Mouse (Mus musculus): ENCODE results near the gene Fnip1. TPM values are rescaled to one million over a fixed set of nuclear protein-coding genes. Genes with fewer than 3 reads are reported as not detected.
A peak's percentile ranks its signal among the peaks of the same experiment; 100 is the strongest.
"Not testable (repeated sequence)": the region's sequence is repeated elsewhere in the genome, so short reads cannot be mapped to it uniquely, and the experiment has no call there.

The Fnip1 gene
- 56.9 and 59.4 TPM in 2 replicates for polyA plus RNA-seq (2012; ENCODE audit: insufficient read depth, insufficient read length, missing spikeins)

DNA sequence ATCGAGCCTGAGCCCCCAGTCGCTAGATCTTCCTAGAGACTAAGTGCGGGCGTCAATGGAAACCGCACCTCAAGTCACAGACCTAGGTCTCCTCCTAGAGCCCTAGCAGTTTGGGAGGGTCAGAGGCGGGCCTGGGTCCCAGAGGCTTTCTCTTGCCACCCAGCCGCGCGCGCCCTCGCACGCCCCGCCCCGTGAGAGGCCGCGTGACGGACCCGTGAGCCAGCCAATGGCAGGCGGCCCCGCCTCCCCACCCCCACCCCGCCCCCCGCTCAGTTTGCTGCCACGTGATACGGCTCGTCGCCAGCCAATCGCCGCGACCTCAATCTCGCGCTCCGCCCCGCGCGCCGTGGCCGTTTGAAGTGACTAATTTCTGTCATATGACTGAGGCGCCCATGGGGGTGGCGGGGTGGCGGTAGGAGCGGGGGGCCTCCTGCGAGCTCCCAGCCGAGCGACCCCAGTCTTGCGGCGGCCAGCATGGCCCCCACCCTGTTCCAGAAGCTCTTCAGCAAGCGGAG, at the start of gene Fnip1:
Gene Fnip1 (plus strand): TSS at position 377 of the 515 bp plus-strand sequence.
- H3K4me3 ChIP-seq (ENCODE audit: insufficient read depth, low read length), result peak within 1 kb of the TSS; percentile 92
- H3K4me1 ChIP-seq (ENCODE audit: control insufficient read depth, insufficient read depth, low read length), result peaks cover 33% of the 10 kb centered on the region
- peak within 1 kb of the TSS; percentile 88 for H3K27ac ChIP-seq (ENCODE audit: insufficient read depth, low read depth, low read length)
- TF ChIP-seq CTCF (IDR thresholded peaks at IDR 0.05; ENCODE audit: low read depth, low read length) (no peak), POLR2A (IDR thresholded peaks at IDR 0.05; ENCODE audit: borderline replicate concordance, low read depth, low read length) (no peak)

GRCm38 (mm10) chr11:54390386-54390785, 47.6 kb upstream of the Fnip1 start:
- no peak overlapping the region for H3K4me3 ChIP-seq (ENCODE audit: insufficient read depth, low read length)
- H3K27ac ChIP-seq (ENCODE audit: insufficient read depth, low read depth, low read length), result no peak overlapping the region
- H3K4me1 ChIP-seq (ENCODE audit: control insufficient read depth, insufficient read depth, low read length), result no peaks in the 10 kb centered on the region
- no peak for TF ChIP-seq CTCF (IDR thresholded peaks at IDR 0.05; ENCODE audit: low read depth, low read length)
- no peak for TF ChIP-seq POLR2A (IDR thresholded peaks at IDR 0.05; ENCODE audit: borderline replicate concordance, low read depth, low read length)

DNA sequence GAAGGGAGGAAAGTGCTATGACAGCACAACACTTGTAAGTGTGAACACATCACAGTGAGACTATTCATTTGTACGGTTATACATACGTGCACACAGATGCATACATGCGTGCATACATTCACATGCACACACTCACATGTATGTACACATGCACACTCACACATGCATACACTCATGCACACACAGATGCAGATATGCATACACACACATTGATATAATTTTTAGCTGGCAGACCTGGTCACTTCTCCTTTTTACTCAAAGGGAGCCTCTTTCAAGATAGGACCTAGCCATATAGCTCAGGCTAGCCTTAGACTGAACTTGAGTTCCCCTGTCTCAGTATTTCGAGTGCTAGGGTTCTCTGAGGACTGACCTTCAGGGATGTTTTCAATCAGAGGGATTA, 46.7 kb upstream of the Fnip1 start:
- no peaks in the 10 kb centered on the region for H3K4me1 ChIP-seq (ENCODE audit: control insufficient read depth, insufficient read depth, low read length)
- no peak overlapping the region for H3K4me3 ChIP-seq (ENCODE audit: insufficient read depth, low read length)
- TF ChIP-seq POLR2A (IDR thresholded peaks at IDR 0.05; ENCODE audit: borderline replicate concordance, low read depth, low read length) (no peak), CTCF (IDR thresholded peaks at IDR 0.05; ENCODE audit: low read depth, low read length) (no peak)
- no peak overlapping the region for H3K27ac ChIP-seq (ENCODE audit: insufficient read depth, low read depth, low read length)

DNA sequence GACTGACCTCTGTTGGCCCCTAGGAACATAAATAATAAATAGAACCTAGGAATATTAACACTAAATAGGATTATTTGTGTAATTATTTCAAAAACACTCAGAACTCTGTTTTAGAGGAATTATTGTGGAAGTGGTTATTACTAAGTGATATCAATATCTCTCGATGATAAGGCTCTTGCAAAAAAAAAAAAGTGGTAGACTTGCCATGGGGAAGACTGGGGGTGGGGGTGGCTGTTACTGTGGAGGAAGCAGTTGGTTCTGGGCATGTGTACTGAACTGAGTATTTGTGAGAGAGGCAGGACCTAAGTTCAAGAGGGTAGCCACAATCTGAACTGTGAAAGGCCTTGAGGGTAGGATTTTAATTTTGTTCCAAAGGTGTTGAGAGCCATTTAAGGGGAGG, 41.3 kb upstream of the Fnip1 start:
- Histone ChIP-seq H3K4me1 (ENCODE audit: control insufficient read depth, insufficient read depth, low read length) (no peaks in the 10 kb centered on the region), H3K4me3 (ENCODE audit: insufficient read depth, low read length) (no peak overlapping the region), H3K27ac (ENCODE audit: insufficient read depth, low read depth, low read length) (no peak overlapping the region)
- no peak for TF ChIP-seq CTCF (IDR thresholded peaks at IDR 0.05; ENCODE audit: low read depth, low read length)
- TF ChIP-seq POLR2A (IDR thresholded peaks at IDR 0.05; ENCODE audit: borderline replicate concordance, low read depth, low read length), result no peak

DNA sequence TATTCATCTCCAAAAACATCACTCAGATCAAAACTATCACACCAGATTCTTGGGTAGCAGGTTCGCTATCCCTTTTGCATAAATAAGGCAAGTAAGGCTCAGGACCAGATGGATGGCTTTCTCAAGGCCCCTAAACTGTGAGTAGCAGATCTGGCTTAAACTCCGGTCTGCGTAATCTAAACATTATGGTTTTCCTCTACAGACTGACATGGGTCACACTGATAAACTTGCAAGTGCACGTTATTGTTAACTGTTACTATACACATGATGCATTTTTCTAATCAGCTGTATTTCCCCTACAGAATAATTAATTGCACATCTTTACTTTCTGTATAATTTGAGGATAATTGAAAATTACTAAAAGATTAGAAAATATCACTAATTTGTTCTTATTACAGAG, 39.9 kb upstream of the Fnip1 start:
- Histone ChIP-seq H3K27ac (ENCODE audit: insufficient read depth, low read depth, low read length) (no peak overlapping the region), H3K4me1 (ENCODE audit: control insufficient read depth, insufficient read depth, low read length) (no peaks in the 10 kb centered on the region)
- no peak for TF ChIP-seq POLR2A (IDR thresholded peaks at IDR 0.05; ENCODE audit: borderline replicate concordance, low read depth, low read length)
- no peak for TF ChIP-seq CTCF (IDR thresholded peaks at IDR 0.05; ENCODE audit: low read depth, low read length)

DNA sequence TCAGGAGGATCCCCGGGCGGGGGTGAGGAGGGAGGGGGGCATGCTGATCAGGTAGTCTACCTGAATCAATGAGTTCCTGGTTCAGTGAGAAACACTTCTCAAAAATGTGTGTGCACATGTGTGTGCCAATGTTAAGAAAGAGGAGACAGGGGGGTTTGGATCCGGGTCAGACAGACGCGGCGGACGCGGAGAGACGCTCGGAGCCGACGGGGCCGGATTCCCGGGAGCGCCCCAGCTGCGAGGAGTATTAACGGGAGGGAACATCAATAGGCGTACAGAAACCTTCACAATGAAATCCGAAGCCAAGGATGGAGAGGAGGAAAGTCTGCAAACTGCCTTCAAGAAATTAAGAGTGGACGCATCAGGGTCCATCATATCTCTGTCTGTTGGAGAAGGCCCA, 37.2 kb upstream of the Fnip1 start:
- not testable (repeated sequence) for H3K27ac ChIP-seq (ENCODE audit: insufficient read depth, low read depth, low read length); H3K4me1 ChIP-seq (ENCODE audit: control insufficient read depth, insufficient read depth, low read length); H3K4me3 ChIP-seq (ENCODE audit: insufficient read depth, low read length)

More for the DNA sequence above, 39.9 kb upstream of the Fnip1 start:
- no peak overlapping the region for H3K4me3 ChIP-seq (ENCODE audit: insufficient read depth, low read length)

DNA sequence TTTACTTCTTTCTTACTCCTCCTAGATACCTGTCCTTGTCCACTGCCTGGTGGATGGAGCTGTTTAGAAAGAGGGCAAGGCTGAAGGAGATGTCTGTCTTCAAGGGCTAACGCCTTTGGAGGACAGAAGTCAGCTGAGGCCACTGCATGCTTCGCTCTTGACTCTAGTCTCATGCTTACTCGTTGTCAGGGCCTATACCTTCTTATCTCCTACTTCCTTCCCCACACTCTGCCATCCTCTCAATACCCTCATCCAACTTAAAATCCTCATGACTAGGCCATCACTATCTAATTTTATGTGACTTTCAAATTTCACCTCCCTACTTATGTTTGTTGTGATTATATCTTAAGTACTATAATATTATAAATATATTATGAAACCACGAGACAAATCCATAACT, 33.1 kb upstream of the Fnip1 start:
- H3K4me1 ChIP-seq (ENCODE audit: control insufficient read depth, insufficient read depth, low read length), result no peaks in the 10 kb centered on the region
- TF ChIP-seq CTCF (IDR thresholded peaks at IDR 0.05; ENCODE audit: low read depth, low read length) (no peak), POLR2A (IDR thresholded peaks at IDR 0.05; ENCODE audit: borderline replicate concordance, low read depth, low read length) (no peak)
- H3K4me3 ChIP-seq (ENCODE audit: insufficient read depth, low read length), result no peak overlapping the region
- no peak overlapping the region for H3K27ac ChIP-seq (ENCODE audit: insufficient read depth, low read depth, low read length)

DNA sequence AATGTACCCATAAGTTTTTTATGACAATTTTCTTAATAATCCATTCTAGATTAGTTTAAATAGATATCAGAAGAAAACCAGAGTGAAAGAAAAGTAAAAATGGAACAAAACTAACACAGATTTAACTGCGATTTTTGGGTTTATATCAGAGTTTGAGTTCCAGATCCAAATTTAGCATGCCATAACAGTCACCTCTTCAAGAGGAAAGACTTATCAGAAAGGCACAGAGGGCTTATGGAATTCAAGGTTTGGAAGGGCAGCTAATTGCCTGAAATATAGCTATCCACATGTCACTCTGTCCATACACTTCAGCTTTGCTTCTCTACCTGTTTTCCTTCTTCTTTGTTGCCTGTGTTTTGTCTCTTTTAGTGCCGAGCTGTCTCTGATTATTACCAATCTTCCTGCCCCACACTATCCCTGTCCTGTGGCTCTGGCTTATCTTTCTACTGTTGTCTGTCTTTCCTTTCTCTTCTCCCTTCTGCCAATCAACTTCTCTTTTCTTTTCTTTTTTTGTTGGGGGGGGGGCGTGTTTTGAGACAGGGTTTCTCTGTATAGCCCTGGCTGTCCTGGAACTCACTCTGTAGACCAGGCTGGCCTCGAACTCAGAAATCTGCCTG, 31.0 kb upstream of the Fnip1 start:
- Histone ChIP-seq H3K4me3 (ENCODE audit: insufficient read depth, low read length) (no peak overlapping the region), H3K4me1 (ENCODE audit: control insufficient read depth, insufficient read depth, low read length) (no peaks in the 10 kb centered on the region), H3K27ac (ENCODE audit: insufficient read depth, low read depth, low read length) (no peak overlapping the region)
- TF ChIP-seq POLR2A (IDR thresholded peaks at IDR 0.05; ENCODE audit: borderline replicate concordance, low read depth, low read length) (no peak), CTCF (IDR thresholded peaks at IDR 0.05; ENCODE audit: low read depth, low read length) (no peak)

GRCm38 (mm10) chr11:54410612-54411011, 27.4 kb upstream of the Fnip1 start:
- H3K27ac ChIP-seq (ENCODE audit: insufficient read depth, low read depth, low read length), result no peak overlapping the region
- TF ChIP-seq POLR2A (IDR thresholded peaks at IDR 0.05; ENCODE audit: borderline replicate concordance, low read depth, low read length), result no peak
- no peak for TF ChIP-seq CTCF (IDR thresholded peaks at IDR 0.05; ENCODE audit: low read depth, low read length)
- H3K4me1 ChIP-seq (ENCODE audit: control insufficient read depth, insufficient read depth, low read length), result no peaks in the 10 kb centered on the region
- H3K4me3 ChIP-seq (ENCODE audit: insufficient read depth, low read length), result no peak overlapping the region

DNA sequence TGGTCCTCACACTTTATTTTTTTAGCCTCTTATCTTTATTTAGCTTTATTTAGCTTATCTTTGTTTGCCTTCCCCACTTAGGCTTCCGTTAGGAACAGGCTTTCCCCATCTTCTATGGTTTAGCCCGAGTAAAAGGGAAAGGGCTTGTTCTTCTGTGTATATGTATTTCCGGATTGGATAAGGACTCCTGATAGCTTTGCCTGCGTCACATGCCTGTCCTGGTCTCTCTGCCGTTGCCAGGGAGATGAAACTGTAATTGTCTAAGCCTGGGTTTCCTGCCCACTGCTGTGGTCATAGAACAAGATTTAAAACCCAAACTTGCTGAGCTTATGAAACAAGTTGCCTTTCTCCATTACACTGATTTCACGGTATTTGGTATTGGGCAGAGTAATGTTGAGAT, 25.0 kb upstream of the Fnip1 start:
- no peak for TF ChIP-seq CTCF (IDR thresholded peaks at IDR 0.05; ENCODE audit: low read depth, low read length)
- TF ChIP-seq POLR2A (IDR thresholded peaks at IDR 0.05; ENCODE audit: borderline replicate concordance, low read depth, low read length), result no peak
- Histone ChIP-seq H3K27ac (ENCODE audit: insufficient read depth, low read depth, low read length) (no peak overlapping the region), H3K4me3 (ENCODE audit: insufficient read depth, low read length) (no peak overlapping the region), H3K4me1 (ENCODE audit: control insufficient read depth, insufficient read depth, low read length) (no peaks in the 10 kb centered on the region)

Measured in bone marrow macrophage, adult 2 months (primary cell).